Mouse (Mus musculus) forebrain, embryonic 16.5 days (tissue): ENCODE results near the gene Gigyf2. TPM values are rescaled to one million over a fixed set of nuclear protein-coding genes. Genes with fewer than 3 reads are reported as not detected.

ENCODE experiments used
- ATAC-seq: fragments of 200-750 bp; cut with Nextera tagmentation; 2 replicates; pipeline ENCODE4 v1.8.0; 2017; ENCODE audit warnings: mild to moderate bottlenecking, moderate library complexity
- H3K27ac ChIP-seq: fragments of 300-500 bp; sonication (generic); 2 replicates; pipeline ENCODE4 v1.5.1; 2014; ENCODE audit warnings: low read length, control low read depth
- H3K27me3 ChIP-seq: fragments of 300-500 bp; sonication (generic); replicated peaks from 2 replicates; pipeline ENCODE4 v1.6.1; 2014; ENCODE audit warnings: low read length; ENCODE audit not compliant: control insufficient read depth, insufficient read depth
- H3K36me3 ChIP-seq: fragments of 300-500 bp; sonication (generic); 2 replicates; pipeline ENCODE4 v1.6.1; 2014; ENCODE audit not compliant: control insufficient read depth, insufficient read depth
- H3K4me1 ChIP-seq: fragments of 300-500 bp; sonication (generic); replicated peaks from 2 replicates; pipeline ENCODE4 v1.6.1; 2014; ENCODE audit warnings: low read length; ENCODE audit not compliant: control insufficient read depth, insufficient read depth
- H3K4me2 ChIP-seq: fragments of 300-500 bp; sonication (generic); 2 replicates; pipeline ENCODE4 v1.6.1; 2014; ENCODE audit warnings: mild to moderate bottlenecking, low read length, control low read depth
- H3K4me3 ChIP-seq: fragments of 300-500 bp; sonication (generic); replicated peaks from 2 replicates; pipeline ENCODE4 v1.5.1; 2014; ENCODE audit warnings: mild to moderate bottlenecking, low read length, control low read depth
- H3K9ac ChIP-seq: fragments of 300-500 bp; sonication (generic); replicated peaks from 2 replicates; pipeline ENCODE4 v1.6.1; 2014; ENCODE audit warnings: low read depth, low read length, control low read depth
- H3K9me3 ChIP-seq: fragments of 300-500 bp; sonication (generic); 2 replicates; pipeline ENCODE4 v1.6.1; 2016; ENCODE audit warnings: low read length; ENCODE audit not compliant: control insufficient read depth
- WGBS: fragments of 180-500 bp; shearing (Covaris S2); extraction: QIAGEN DNeasy Blood & Tissue Kit; methylation state at CpG from one replicate; pipeline ENCODE4 v1.1.7; 2014; 5-methylcytosine and 5-hydroxymethylcytosine counted together
- polyA plus RNA-seq: library from polyadenylated mRNA; unstranded; fragments of >200 nt; fragmentation: Nextera tagmentation; extraction: Ambion mirVana; gene quantifications from 2 replicates; pipeline ENCODE4 v1.2.1, GENCODE M21; 2015

The Gigyf2 gene
- polyA plus RNA-seq, 1 experiment from 2014 or later, result 70.1 TPM

DNA sequence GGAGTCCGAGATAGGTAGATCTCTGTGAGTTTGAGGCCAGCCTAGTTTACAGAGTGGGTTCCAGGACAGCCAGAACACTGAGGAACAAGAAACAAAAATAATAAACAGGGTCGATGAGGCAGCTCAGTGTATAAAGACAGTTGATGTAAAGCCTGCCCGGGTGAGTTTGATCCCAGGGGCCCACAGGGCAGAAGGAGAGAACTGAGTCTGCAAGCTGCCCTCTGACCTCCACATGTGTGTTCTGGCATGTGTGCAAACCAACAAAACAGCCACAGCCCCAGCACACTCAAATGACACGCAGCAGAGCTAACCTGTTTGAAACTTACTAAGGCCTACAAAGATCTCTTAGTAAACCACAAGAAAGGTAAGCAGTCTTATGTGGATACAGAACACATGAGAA, 31.8 kb upstream of the Gigyf2 start:
- Histone ChIP-seq H3K27ac (no peak overlapping the region), H3K4me3 (no peak overlapping the region), H3K4me2 (no peak overlapping the region), H3K9ac (no peak overlapping the region), H3K36me3 (no peaks in the 10 kb centered on the region), H3K4me1 (no peaks in the 10 kb centered on the region), H3K27me3 (no peaks in the 10 kb centered on the region), H3K9me3 (no peaks in the 10 kb centered on the region)
- ATAC-seq, result no peak
- WGBS, result 80% methylated on average over 4 of the region's 4 CpGs

DNA sequence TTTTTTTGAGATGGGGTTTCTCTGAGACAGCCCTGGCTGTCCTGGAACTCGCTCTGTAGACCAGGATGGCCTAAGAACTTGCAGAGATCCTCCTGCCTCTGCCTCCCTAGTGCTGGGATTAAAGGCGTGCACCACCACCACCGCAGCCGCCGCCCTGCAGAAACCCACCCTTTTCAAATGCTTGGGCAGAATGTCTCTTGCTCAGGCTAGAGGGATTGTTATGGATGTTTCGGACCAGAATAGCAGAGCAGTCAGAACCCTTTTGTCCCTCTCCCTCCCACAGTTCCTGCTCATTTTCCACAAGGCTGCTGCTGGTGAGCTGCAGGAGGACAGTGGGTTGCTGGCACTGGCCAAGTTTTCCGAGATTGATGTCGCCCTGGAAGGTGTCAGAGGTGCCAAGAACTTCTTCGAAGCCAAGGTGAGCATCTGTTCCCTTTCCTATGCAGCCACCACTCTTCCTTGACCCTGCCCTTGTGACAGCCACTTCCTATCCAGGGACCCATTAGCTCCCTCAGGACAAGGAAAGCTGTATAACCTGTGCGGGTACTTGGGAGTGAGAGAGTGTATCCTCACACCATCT, 29.4 kb upstream of the Gigyf2 start:
- H3K27ac ChIP-seq, result no peak overlapping the region
- no peak overlapping the region for H3K4me3 ChIP-seq
- no peak for ATAC-seq
- WGBS, result 88% methylated on average over 10 of the region's 10 CpGs
- no peak overlapping the region for H3K4me2 ChIP-seq
- no peaks in the 10 kb centered on the region for H3K4me1 ChIP-seq
- no peaks in the 10 kb centered on the region for H3K36me3 ChIP-seq
- H3K9me3 ChIP-seq, result no peaks in the 10 kb centered on the region
- no peaks in the 10 kb centered on the region for H3K27me3 ChIP-seq
- no peak overlapping the region for H3K9ac ChIP-seq

DNA sequence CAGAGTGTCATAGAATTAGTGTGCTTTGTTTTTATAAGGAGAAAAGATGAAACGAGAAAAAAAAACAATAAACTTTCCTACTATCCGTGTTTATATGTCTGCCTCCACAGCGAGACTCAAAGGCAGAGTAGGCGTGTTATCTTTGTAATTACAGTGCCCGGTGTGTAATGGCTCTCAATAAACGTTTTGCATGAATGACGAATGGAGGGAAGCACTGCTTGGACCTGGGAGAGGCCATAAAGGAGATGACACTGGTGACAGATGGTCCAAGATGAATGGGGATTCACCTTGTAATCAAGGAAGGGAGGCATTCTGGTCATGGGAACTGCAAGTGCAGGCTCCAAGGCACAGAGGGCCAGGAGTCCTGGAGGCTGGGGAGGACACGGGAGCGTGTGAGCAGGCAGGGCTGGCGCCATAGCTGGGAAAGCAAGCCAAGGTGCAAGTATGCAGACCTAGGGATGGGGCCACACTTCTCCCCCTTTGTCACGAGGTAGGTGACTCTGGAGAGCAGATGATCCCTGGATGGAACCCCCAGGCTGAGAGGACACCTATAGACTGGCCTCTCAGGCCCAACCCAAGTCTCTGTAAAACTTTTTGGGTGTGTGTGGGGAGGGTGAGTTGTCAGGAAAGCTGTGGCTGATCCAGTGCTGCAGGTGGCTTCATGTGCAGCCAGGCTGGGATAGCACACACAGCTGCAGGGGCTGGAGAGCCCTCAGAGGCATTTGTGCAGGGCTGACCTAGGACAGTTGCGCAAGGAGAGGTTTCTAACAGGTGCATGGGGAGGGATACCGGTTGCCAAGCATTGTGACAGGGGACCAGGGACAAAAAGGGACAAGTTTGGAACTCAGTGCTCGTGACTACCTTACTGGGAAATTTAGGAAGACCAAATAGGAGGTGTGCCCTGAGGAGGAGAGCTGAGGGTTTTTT, 26.2 kb upstream of the Gigyf2 start:
- no peak for ATAC-seq
- Histone ChIP-seq H3K4me3 (no peak overlapping the region), H3K4me1 (no peaks in the 10 kb centered on the region), H3K9ac (no peak overlapping the region), H3K9me3 (no peaks in the 10 kb centered on the region), H3K27me3 (no peaks in the 10 kb centered on the region), H3K36me3 (no peaks in the 10 kb centered on the region), H3K4me2 (no peak overlapping the region), H3K27ac (no peak overlapping the region)
- WGBS, result 80% methylated on average over 14 of the region's 14 CpGs

- H3K4me1 ChIP-seq, result no peaks in the 10 kb centered on the region
- H3K4me3 ChIP-seq, result no peak overlapping the region
- no peak overlapping the region for H3K4me2 ChIP-seq
- no peak for ATAC-seq
- H3K27me3 ChIP-seq, result no peaks in the 10 kb centered on the region
- H3K36me3 ChIP-seq, result no peaks in the 10 kb centered on the region
- no peaks in the 10 kb centered on the region for H3K9me3 ChIP-seq
- 82% methylated on average over 2 of the region's 2 CpGs for WGBS
- no peak overlapping the region for H3K27ac ChIP-seq
- H3K9ac ChIP-seq, result no peak overlapping the region
These were observed 24.8 kb upstream of the Gigyf2 start for GRCm38 (mm10) chr1:87301971-87302370.

- Histone ChIP-seq H3K4me1 (no peaks in the 10 kb centered on the region), H3K36me3 (no peaks in the 10 kb centered on the region), H3K4me3 (no peak overlapping the region), H3K9me3 (no peaks in the 10 kb centered on the region), H3K4me2 (no peak overlapping the region), H3K9ac (no peak overlapping the region), H3K27me3 (no peaks in the 10 kb centered on the region), H3K27ac (no peak overlapping the region)
- no peak for ATAC-seq
- WGBS, result 90% methylated on average over 3 of the region's 3 CpGs
These were observed 17.8 kb upstream of the Gigyf2 start for GRCm38 (mm10) chr1:87308952-87309351.

- WGBS, result 89% methylated on average over 16 of the region's 16 CpGs
- no peaks in the 10 kb centered on the region for H3K4me1 ChIP-seq
- no peaks in the 10 kb centered on the region for H3K27me3 ChIP-seq
- H3K4me3 ChIP-seq, result no peak overlapping the region
- H3K36me3 ChIP-seq, result no peaks in the 10 kb centered on the region
- no peaks in the 10 kb centered on the region for H3K9me3 ChIP-seq
- no peak overlapping the region for H3K27ac ChIP-seq
- no peak overlapping the region for H3K9ac ChIP-seq
- no peak for ATAC-seq
- H3K4me2 ChIP-seq, result no peak overlapping the region
These were observed 17.2 kb upstream of the Gigyf2 start for GRCm38 (mm10) chr1:87309621-87310020.

DNA sequence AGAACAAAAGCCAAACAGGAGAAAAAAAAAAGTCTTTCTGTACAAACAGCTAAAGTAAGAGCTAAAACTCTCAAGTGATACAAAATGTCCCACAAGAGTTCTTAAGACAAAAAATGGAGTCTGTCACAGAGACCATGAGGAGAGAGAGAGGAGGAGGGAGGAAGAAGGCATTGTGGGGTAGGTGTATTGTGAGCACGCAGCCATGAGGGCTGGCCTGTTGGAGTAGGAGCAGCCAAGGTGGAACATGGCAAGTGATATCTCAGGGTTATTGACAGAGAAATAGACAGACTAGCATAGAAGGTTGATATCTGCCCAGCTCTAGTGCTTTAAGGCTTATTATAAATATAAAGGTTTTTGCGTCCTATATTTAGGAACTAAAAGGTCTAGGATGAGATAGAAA, 14.1 kb upstream of the Gigyf2 start:
- no peak overlapping the region for H3K4me2 ChIP-seq
- no peak overlapping the region for H3K27ac ChIP-seq
- WGBS, result 86% methylated on average over 2 of the region's 2 CpGs
- no peaks in the 10 kb centered on the region for H3K27me3 ChIP-seq
- H3K4me3 ChIP-seq, result no peak overlapping the region
- no peak overlapping the region for H3K9ac ChIP-seq
- no peaks in the 10 kb centered on the region for H3K36me3 ChIP-seq
- ATAC-seq, result no peak
- no peaks in the 10 kb centered on the region for H3K9me3 ChIP-seq
- 0 out of 2 replicates have a peak, but pooled peaks cover 3% of the 10 kb centered on the region for H3K4me1 ChIP-seq

GRCm38 (mm10) chr1:87313116-87313515, 13.7 kb upstream of the Gigyf2 start:
- Histone ChIP-seq H3K27me3 (no peaks in the 10 kb centered on the region), H3K4me1 (0 out of 2 replicates have a peak, but pooled peaks cover 3% of the 10 kb centered on the region), H3K9me3 (no peaks in the 10 kb centered on the region), H3K27ac (no peak overlapping the region), H3K4me2 (no peak overlapping the region), H3K4me3 (no peak overlapping the region), H3K9ac (no peak overlapping the region), H3K36me3 (no peaks in the 10 kb centered on the region)
- 96% methylated on average over 2 of the region's 2 CpGs for WGBS
- no peak for ATAC-seq

GRCm38 (mm10) chr1:87313843-87314570, 12.8 kb upstream of the Gigyf2 start:
- Histone ChIP-seq H3K27me3 (no peaks in the 10 kb centered on the region), H3K9ac (no peak overlapping the region)
- ATAC-seq, result no peak

More at GRCm38 (mm10) chr1:87313843-87314570, 12.8 kb upstream of the Gigyf2 start:
- H3K9me3 ChIP-seq, result peaks cover 2% of the 10 kb centered on the region; the same call in 1 of the 2 replicates
- no peak overlapping the region for H3K27ac ChIP-seq
- no peak overlapping the region for H3K4me3 ChIP-seq
- H3K36me3 ChIP-seq, result no peaks in the 10 kb centered on the region
- no peak overlapping the region for H3K4me2 ChIP-seq
- H3K4me1 ChIP-seq, result 0 out of 2 replicates have a peak, but pooled peaks cover 3% of the 10 kb centered on the region
- 89% methylated on average over 8 of the region's 8 CpGs for WGBS
